Comparison of ENCODE assay signal across 15 mouse cellular contexts in the genomic region with DNA sequence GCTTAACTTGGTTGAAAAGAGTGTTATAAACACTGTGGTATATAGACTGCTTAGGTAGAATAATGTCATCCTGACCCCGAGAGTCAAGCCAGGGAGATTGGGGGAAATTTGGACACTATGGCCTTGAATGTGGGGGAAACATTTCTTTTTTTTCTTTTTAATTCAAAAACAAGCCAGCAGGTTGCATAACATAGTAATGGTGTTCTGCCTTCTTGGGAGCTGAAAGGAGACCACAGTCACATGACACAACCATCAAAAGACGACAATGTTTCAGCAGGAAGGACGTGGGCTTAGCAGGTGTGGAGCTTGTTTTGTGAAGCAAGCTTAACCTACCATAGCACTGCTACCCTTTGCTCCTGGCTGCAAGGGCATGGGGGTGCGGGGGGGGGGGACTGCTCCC.
DNase-seq lines count a peak whose midpoint lies in the region; ATAC-seq and TF ChIP-seq lines count a peak whose summit lies in the region.
"Had no signal": no experiment of that assay in that cellular context is flagged by ENCODE, and none has a peak within 500 bp of the region (broad histone marks: within the 10 kb centered on the region; RNA-seq: fewer than 3 reads in every experiment).

No protein-coding gene starts in this region.

- no peak overlapping the region for H3K4me3 ChIP-seq in lung, adult 2 months (replicated peaks; ENCODE audit: extremely low read depth, low read depth, low read length)
- H3K4me3 ChIP-seq: embryonic facial prominence, embryonic 12.5 days; heart, embryonic 12.5 days; intestine, embryonic 15.5 days; neural tube, embryonic 13.5 days had no signal

- peak; percentile 15 to 21 for DNase-seq in B cell, adult 2 months
- DNase-seq in T-cell, adult 2 months (ENCODE audit: low spot score): peak; percentile 90
- DNase-seq in thymus, postnatal 10 days (ENCODE audit: low spot score in 2 of 2): peak; percentile 70 to 74
- no peak for DNase-seq in lung, adult 2 months
- DNase-seq in right cerebral cortex, adult 2 months (ENCODE audit: low spot score in 2 of 2): no peak
- no peak for DNase-seq in layer of hippocampus, adult 11-12 months (ENCODE audit: low spot score)
- DNase-seq: adrenal gland, adult 8-10 months; cerebellum, adult 11-12 months; left cerebral cortex, postnatal 4 days had no signal

- peak; percentile 52; the same call in 1 of the 2 replicates for ATAC-seq in megakaryocyte progenitor cell, adult 5-6 weeks (replicated peaks; ENCODE audit: poor library complexity)
- ATAC-seq: forebrain, embryonic 16.5 days; intestine, embryonic 15.5 days had no signal

- TF ChIP-seq POLR2A in lung, adult 2 months (IDR thresholded peaks at IDR 0.05; ENCODE audit: borderline replicate concordance, extremely low read depth, low read depth, low read length): no peak

- no peaks in the 10 kb centered on the region for H3K4me1 ChIP-seq in lung, adult 2 months (ENCODE audit: control insufficient read depth, insufficient read depth, low read length)
- H3K4me1 ChIP-seq: intestine, embryonic 15.5 days; neural tube, embryonic 13.5 days had no signal

- 85% methylated on average over 4 of the region's 4 CpGs for WGBS in lung, adult 2 months

- no peak for TF ChIP-seq CTCF in lung, adult 2 months (IDR thresholded peaks at IDR 0.05; ENCODE audit: insufficient read depth, low read length)

Comparison
In these comparisons a context has a peak if more than half of its experiments do, and no peak if none do; other contexts are left out.
1. DNase-seq: peak in B cell, adult 2 months (2 of 2), T-cell, adult 2 months (single experiment) and thymus, postnatal 10 days (2 of 2); none in lung, adult 2 months (single experiment), right cerebral cortex, adult 2 months (0 of 2) and layer of hippocampus, adult 11-12 months (single experiment).